Mouse (Mus musculus): ENCODE results near the gene Hist1h4k. TPM values are rescaled to one million over a fixed set of nuclear protein-coding genes. Genes with fewer than 3 reads are reported as not detected.

Hist1h4k gene
- 339 TPM for total RNA-seq (2023)

DNA sequence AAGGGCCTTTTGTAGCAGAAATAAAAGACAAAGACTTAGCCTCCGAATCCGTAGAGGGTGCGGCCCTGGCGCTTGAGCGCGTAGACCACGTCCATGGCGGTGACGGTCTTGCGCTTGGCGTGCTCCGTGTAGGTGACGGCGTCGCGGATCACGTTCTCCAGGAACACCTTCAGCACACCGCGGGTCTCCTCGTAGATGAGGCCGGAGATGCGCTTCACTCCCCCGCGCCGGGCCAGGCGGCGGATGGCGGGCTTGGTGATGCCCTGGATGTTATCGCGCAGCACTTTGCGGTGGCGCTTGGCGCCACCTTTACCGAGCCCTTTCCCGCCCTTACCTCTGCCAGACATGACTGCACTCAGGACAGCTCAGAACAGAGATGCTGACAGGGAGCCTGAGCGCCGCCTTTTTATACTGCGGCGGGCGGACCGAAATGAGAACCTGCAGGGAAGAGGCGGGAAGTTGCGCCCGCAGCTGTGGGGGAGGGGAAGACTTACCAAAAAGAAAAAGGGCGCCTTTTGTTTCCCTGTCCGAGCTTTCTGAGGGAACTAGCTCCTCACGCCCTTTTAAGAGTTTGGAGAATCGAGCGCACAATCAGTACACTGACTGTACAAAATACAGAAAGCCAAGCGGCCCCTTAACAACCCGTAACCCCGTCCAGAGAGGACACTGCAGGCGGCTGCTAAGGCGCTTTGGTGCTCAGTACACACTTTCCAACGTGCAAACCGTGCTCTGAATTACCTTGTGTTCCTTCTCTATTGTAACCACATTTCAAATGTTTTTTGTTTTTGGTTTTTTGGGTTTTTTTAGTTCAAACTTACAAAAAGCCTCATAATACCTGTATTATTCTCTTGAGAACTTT is at the start of gene Hist1h4k:
Hist1h4k (minus strand) TSS at position 347 of the 859 bp plus-strand sequence.

GRCm38 (mm10) chr13:21786899-21787629 is 36.8 kb upstream of the Hist1h4k start, which contains the start of the genes Hist1h2an and Hist1h2bp:
TSS of gene Hist1h2an (minus strand) at chr13:21787218.
TSS of gene Hist1h2bp (plus strand) at chr13:21787461.

GRCm38 (mm10) chr13:21783255-21783617 is 32.9 kb upstream of the Hist1h4k start, which contains the start of gene Hist1h3i:
TSS of gene Hist1h3i (minus strand) at chr13:21783370.

DNA sequence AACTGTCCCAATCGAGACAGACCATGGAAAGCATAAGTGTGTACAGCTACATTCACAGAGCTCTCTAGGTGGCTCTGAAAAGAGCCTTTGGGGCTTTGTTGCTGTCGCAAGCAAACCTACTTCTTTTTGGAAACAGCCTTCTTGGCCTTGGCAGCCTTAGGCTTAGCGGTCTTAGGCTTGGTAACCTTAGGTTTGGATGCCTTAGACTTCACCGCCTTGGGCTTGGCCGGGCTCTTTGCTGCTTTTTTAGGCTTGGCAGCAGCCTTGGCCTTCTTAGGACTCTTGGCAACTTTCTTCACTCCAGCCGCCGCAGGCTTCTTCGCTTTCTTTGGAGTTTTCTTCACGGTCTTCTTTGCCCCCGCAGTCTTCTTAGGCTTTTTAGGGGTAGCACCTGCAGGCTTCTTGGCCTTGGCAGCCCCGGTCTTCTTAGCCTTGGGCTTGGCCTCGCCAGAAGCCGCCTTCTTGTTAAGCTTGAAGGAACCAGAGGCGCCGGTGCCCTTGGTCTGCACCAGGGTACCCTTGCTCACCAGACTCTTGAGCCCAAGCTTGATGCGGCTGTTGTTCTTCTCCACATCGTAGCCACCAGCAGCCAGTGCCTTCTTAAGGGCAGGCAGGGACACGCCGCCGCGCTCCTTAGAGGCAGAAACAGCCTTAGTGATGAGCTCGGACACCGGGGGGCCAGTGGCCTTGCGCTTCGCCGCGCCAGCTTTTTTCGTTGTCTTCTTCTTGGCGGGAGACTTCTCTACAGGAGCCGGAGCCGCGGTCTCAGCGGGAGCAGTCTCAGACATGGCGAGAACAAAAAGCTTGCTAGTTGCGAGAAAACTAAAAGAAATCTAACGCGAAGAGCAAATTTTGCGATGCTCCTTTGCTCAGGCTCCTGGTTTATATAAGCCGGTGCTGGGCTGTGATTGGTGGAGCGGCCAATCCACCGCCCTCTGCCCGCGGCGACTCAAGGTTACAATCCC is 29.7 kb upstream of the Hist1h4k start, which contains the start of gene Hist1h1b:
Hist1h1b (minus strand) TSS at position 859 of the 965 bp plus-strand sequence.

GRCm38 (mm10) chr13:21753524-21754285 is 3.4 kb upstream of the Hist1h4k start, which contains the start of the genes Hist1h2ak and Hist1h2bn:
TSS of gene Hist1h2ak (minus strand) at chr13:21753827.
TSS of gene Hist1h2bn (plus strand) at chr13:21754123.

GRCm38 (mm10) chr13:21734906-21735767 is 15.2 kb downstream of the Hist1h4k start, which contains the start of gene Hist1h4j:
TSS of gene Hist1h4j (plus strand) at chr13:21735064.

GRCm38 (mm10) chr13:21721757-21722372 is 28.4 kb downstream of the Hist1h4k start, which contains the start of gene Hist1h2bm:
TSS of gene Hist1h2bm (plus strand) at chr13:21722044.

DNA sequence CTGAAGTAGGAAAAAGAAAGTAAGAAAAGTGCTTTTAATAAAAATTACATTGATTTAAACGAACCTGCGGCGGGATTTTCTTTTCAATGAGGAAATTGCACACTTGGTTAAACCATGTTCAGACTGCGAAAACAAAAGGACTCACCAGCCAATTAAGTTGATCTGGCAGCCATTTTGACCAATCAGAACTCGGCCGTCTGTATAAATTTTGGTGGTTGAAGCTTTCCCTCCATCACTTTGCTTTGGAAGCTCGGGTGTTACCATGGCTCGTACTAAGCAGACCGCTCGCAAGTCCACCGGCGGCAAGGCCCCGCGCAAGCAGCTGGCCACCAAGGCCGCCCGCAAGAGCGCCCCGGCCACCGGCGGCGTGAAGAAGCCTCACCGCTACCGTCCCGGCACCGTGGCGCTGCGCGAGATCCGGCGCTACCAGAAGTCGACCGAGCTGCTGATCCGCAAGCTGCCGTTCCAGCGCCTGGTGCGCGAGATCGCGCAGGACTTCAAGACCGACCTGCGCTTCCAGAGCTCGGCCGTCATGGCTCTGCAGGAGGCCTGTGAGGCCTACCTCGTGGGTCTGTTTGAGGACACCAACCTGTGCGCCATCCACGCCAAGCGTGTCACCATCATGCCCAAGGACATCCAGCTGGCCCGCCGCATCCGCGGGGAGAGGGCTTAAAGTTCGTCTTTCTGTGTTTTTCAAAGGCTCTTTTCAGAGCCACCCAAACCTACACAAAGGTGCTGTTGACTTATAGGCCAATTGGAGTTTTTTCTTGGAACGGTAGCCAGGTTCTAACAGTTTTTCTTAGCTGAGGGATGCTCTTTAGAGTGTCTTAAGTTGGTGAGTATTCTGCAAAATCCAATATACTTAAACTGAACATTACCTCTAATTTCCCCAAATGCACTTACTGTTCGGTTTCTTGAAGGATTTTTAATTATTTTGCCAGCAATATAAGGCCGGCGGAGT is 32.6 kb downstream of the Hist1h4k start, which contains the start of gene Hist1h3h:
Hist1h3h (plus strand) TSS at position 263 of the 961 bp plus-strand sequence.

GRCm38 (mm10) chr13:21715864-21716539 is 34.3 kb downstream of the Hist1h4k start, which contains the start of the genes Hist1h2bl and Hist1h2ai:
TSS of gene Hist1h2bl (minus strand) at chr13:21716143.
TSS of gene Hist1h2ai (plus strand) at chr13:21716422.

Other genes starting within 250 kb of the Hist1h4k start
- 17.7 TPM for gene Gm11273, start 249.1 kb downstream of the Hist1h4k start, total RNA-seq (2023)
- 9.6 TPM for gene Zkscan8, start 219.4 kb downstream of the Hist1h4k start, total RNA-seq (2023)
- gene Olfr1366, start 207.7 kb downstream of the Hist1h4k start, total RNA-seq (2023), result not detected
- not detected for gene Olfr1535, start 190.6 kb downstream of the Hist1h4k start, total RNA-seq (2023)
- gene Olfr1364, start 168.7 kb downstream of the Hist1h4k start, total RNA-seq (2023), result not detected
- gene Olfr1362, start 136.5 kb downstream of the Hist1h4k start, total RNA-seq (2023), result not detected
- gene Olfr11, start 108.0 kb downstream of the Hist1h4k start, total RNA-seq (2023), result not detected
- not detected for gene Olfr1361, start 87.1 kb downstream of the Hist1h4k start, total RNA-seq (2023)
- gene Olfr1360, start 73.1 kb downstream of the Hist1h4k start, total RNA-seq (2023), result not detected
- not detected for gene Olfr1359, start 52.4 kb downstream of the Hist1h4k start, total RNA-seq (2023)
- 28.4 TPM for gene Hist1h2bl, start 34.4 kb downstream of the Hist1h4k start, total RNA-seq (2023)
- 48.8 TPM for gene Hist1h2ai, start 34.1 kb downstream of the Hist1h4k start, total RNA-seq (2023)
- gene Hist1h3h, start 32.8 kb downstream of the Hist1h4k start, total RNA-seq (2023), result 99.8 TPM
- 6.3 TPM for gene Hist1h2bm, start 28.5 kb downstream of the Hist1h4k start, total RNA-seq (2023)
- 11.9 TPM for gene Hist1h4j, start 15.4 kb downstream of the Hist1h4k start, total RNA-seq (2023)
- 38.7 TPM for gene Hist1h2ak, start 3.3 kb upstream of the Hist1h4k start, total RNA-seq (2023)
- gene Hist1h2bn, start 3.6 kb upstream of the Hist1h4k start, total RNA-seq (2023), result 75.5 TPM
- 9.5 TPM for gene Hist1h1b, start 30.1 kb upstream of the Hist1h4k start, total RNA-seq (2023)
- gene Hist1h3i, start 32.9 kb upstream of the Hist1h4k start, total RNA-seq (2023), result 110 TPM
- gene Hist1h2an, start 36.7 kb upstream of the Hist1h4k start, total RNA-seq (2023), result 5.2 TPM
- gene Hist1h2bp, start 37.0 kb upstream of the Hist1h4k start, total RNA-seq (2023), result 22.1 TPM
- gene Hist1h2bq, start 59.7 kb upstream of the Hist1h4k start, total RNA-seq (2023), result 49.3 TPM
- 110 TPM for gene Hist1h2ao, start 60.0 kb upstream of the Hist1h4k start, total RNA-seq (2023)
- 248 TPM for gene Hist1h4m, start 61.2 kb upstream of the Hist1h4k start, total RNA-seq (2023)
- gene Hist1h4n, start 81.7 kb upstream of the Hist1h4k start, total RNA-seq (2023), result 35.4 TPM
- 30.3 TPM for gene Hist1h2ap, start 83.0 kb upstream of the Hist1h4k start, total RNA-seq (2023)
- gene Hist1h2br, start 83.2 kb upstream of the Hist1h4k start, total RNA-seq (2023), result 48.4 TPM
- gene Zfp184, start 194.6 kb upstream of the Hist1h4k start, total RNA-seq (2023), result 0.71 TPM
- not detected for gene Pom121l2, start 230.7 kb upstream of the Hist1h4k start, total RNA-seq (2023)